Mouse (Mus musculus) frontal cortex, postnatal 14 days (tissue): ENCODE measurements around the gene Spint2.

Source experiments
- DNase-seq, 2 experiments: peaks; one replicate each; pipeline ENCODE4 v3.0.0; 2022; ENCODE audit warnings: low spot score in 2 of 2

The Spint2 gene

GRCm38 (mm10) chr7:29281201-29282073, at the start of gene Spint2:
TSS of gene Spint2 (minus strand) at chr7:29281912.
- no peak for DNase-seq

GRCm38 (mm10) chr7:29328984-29329383, 47.3 kb upstream of the Spint2 start:
- DNase-seq: no peak

GRCm38 (mm10) chr7:29327087-29327486, 45.4 kb upstream of the Spint2 start:
- DNase-seq: no peak

GRCm38 (mm10) chr7:29319337-29320307, 37.9 kb upstream of the Spint2 start:
- DNase-seq: no peak

- peak; percentile 48 to 52 for DNase-seq
Observed at GRCm38 (mm10) chr7:29318115-29318911, 36.6 kb upstream of the Spint2 start.

- DNase-seq: peak; percentile 65 to 81
Observed at GRCm38 (mm10) chr7:29317558-29317957, 35.8 kb upstream of the Spint2 start.

- DNase-seq: peak; percentile 47 to 66
Observed at GRCm38 (mm10) chr7:29316976-29317375, 35.3 kb upstream of the Spint2 start.

- DNase-seq: peak; percentile 37 to 51
Observed at GRCm38 (mm10) chr7:29316137-29316734, 34.5 kb upstream of the Spint2 start.

GRCm38 (mm10) chr7:29314844-29315628, 33.3 kb upstream of the Spint2 start:
- DNase-seq: peak; percentile 61 to 73

GRCm38 (mm10) chr7:29313572-29314261, 32.0 kb upstream of the Spint2 start:
- DNase-seq: no peak

- peak in 1 of 2 experiments; percentile 48 for DNase-seq
Observed at GRCm38 (mm10) chr7:29313051-29313450, 31.3 kb upstream of the Spint2 start.

- DNase-seq: no peak
Observed at GRCm38 (mm10) chr7:29309749-29310148, 28.0 kb upstream of the Spint2 start.

GRCm38 (mm10) chr7:29309221-29309721, 27.6 kb upstream of the Spint2 start:
- DNase-seq: peak in 1 of 2 experiments; percentile 63

- DNase-seq: peak; percentile 88 to 93
Observed at GRCm38 (mm10) chr7:29307350-29308104, 25.8 kb upstream of the Spint2 start.

GRCm38 (mm10) chr7:29306619-29307018, 24.9 kb upstream of the Spint2 start:
- DNase-seq: no peak

- no peak for DNase-seq
Observed at GRCm38 (mm10) chr7:29306108-29306507, 24.4 kb upstream of the Spint2 start.

GRCm38 (mm10) chr7:29305263-29305988, 23.7 kb upstream of the Spint2 start:
- DNase-seq: no peak
